Mouse (Mus musculus) frontal cortex, postnatal 25 days (tissue): ENCODE measurements around the gene Thbs4.
"Not testable (repeated sequence)": the region's sequence is repeated elsewhere in the genome, so short reads cannot be mapped to it uniquely, and the experiment has no call there.

Source experiments
- DNase-seq, 2 experiments: peaks; one replicate each; pipeline ENCODE4 v3.0.0; 2022; ENCODE audit warnings: low spot score in 2 of 2

The Thbs4 gene

GRCm38 (mm10) chr13:92794462-92795214 lies at the start of gene Thbs4:
Gene Thbs4 (minus strand): TSS chr13:92794818.
- no peak for DNase-seq

- no peak for DNase-seq
Observed at GRCm38 (mm10) chr13:92833162-92833561, 38.5 kb upstream of the Thbs4 start.

GRCm38 (mm10) chr13:92828820-92829219 lies 34.2 kb upstream of the Thbs4 start:
- no peak for DNase-seq

GRCm38 (mm10) chr13:92817357-92817756 lies 22.7 kb upstream of the Thbs4 start:
- no peak for DNase-seq

- DNase-seq: no peak
Observed at GRCm38 (mm10) chr13:92816329-92816728, 21.7 kb upstream of the Thbs4 start.

GRCm38 (mm10) chr13:92810592-92810991 lies 16.0 kb upstream of the Thbs4 start:
- not testable (repeated sequence) for DNase-seq

GRCm38 (mm10) chr13:92807849-92808248 lies 13.2 kb upstream of the Thbs4 start:
- DNase-seq: no peak

- DNase-seq: no peak
Observed at GRCm38 (mm10) chr13:92806785-92807184, 12.2 kb upstream of the Thbs4 start.

GRCm38 (mm10) chr13:92799306-92799925 lies 4.8 kb upstream of the Thbs4 start:
- DNase-seq: no peak

GRCm38 (mm10) chr13:92798830-92799229 lies 4.2 kb upstream of the Thbs4 start:
- no peak for DNase-seq

- no peak for DNase-seq
Observed at GRCm38 (mm10) chr13:92793636-92794035, 982 bp downstream of the Thbs4 start.

- no peak for DNase-seq
Observed at GRCm38 (mm10) chr13:92791474-92791873, 3.1 kb downstream of the Thbs4 start.

GRCm38 (mm10) chr13:92784311-92784710 lies 10.3 kb downstream of the Thbs4 start:
- no peak for DNase-seq

- DNase-seq: no peak
Observed at GRCm38 (mm10) chr13:92783551-92783950, 11.1 kb downstream of the Thbs4 start.

GRCm38 (mm10) chr13:92780927-92781326 lies 13.7 kb downstream of the Thbs4 start:
- no peak for DNase-seq

GRCm38 (mm10) chr13:92780076-92780475 lies 14.5 kb downstream of the Thbs4 start:
- DNase-seq: no peak

- DNase-seq: no peak
Observed at GRCm38 (mm10) chr13:92778642-92779041, 16.0 kb downstream of the Thbs4 start.

GRCm38 (mm10) chr13:92775916-92776315 lies 18.7 kb downstream of the Thbs4 start:
- no peak for DNase-seq

- DNase-seq: no peak
Observed at GRCm38 (mm10) chr13:92774887-92775286, 19.7 kb downstream of the Thbs4 start.

GRCm38 (mm10) chr13:92772500-92772899 lies 22.1 kb downstream of the Thbs4 start:
- no peak for DNase-seq

- DNase-seq: no peak
Observed at GRCm38 (mm10) chr13:92771566-92771965, 23.1 kb downstream of the Thbs4 start.

GRCm38 (mm10) chr13:92765454-92766242 lies 29.0 kb downstream of the Thbs4 start:
- DNase-seq: no peak

- no peak for DNase-seq
Observed at GRCm38 (mm10) chr13:92762322-92762721, 32.3 kb downstream of the Thbs4 start.
